Mouse (Mus musculus) layer of hippocampus, adult 6 months (tissue): ENCODE data around the gene Zfp418. TPM values are rescaled to one million over a fixed set of nuclear protein-coding genes. Genes with fewer than 3 reads are reported as not detected.

Experiments used
- long read RNA-seq, 2 experiments: library from polyadenylated mRNA; unstranded; transcript quantifications; one replicate each; pipeline ENCODE4 v2.0.0; 2019 to 2020
- polyA plus RNA-seq: library from polyadenylated mRNA; unstranded; fragments of <200 nt; fragmentation: Nextera tagmentation; gene quantifications from 2 replicates; pipeline ENCODE4 v1.2.3, GENCODE M21; 2021

Gene Zfp418
- polyA plus RNA-seq: 3.6 and 4.7 TPM in 2 replicates
- long read RNA-seq, experiment 1, transcript Zfp418-201 (4 exons, 2,725 nt): major isoform, 5 of 7 reads
- long read RNA-seq, experiment 1, partial matches to known transcripts: 0 of 7 reads
- long read RNA-seq, experiment 1, other reads (novel, unspliced or antisense): 2 of 7 reads
- long read RNA-seq, experiment 2, transcript Zfp418-201 (4 exons, 2,725 nt): major isoform, 19 of 21 reads
- long read RNA-seq, experiment 2, partial matches to known transcripts: 0 of 21 reads
- long read RNA-seq, experiment 2, other reads (novel, unspliced or antisense): 1 of 21 reads

GRCm38 (mm10) chr7:7171227-7172147 lies at the start of gene Zfp418:
Zfp418 (plus strand) TSS chr7:7171330.

GRCm38 (mm10) chr7:7136379-7136866 lies 34.7 kb upstream of the Zfp418 start, which contains the start of gene Zfp773:
Zfp773 (minus strand) TSS chr7:7136755.

GRCm38 (mm10) chr7:7209313-7210151 lies 38.4 kb downstream of the Zfp418 start, which contains the start of gene Zfp772:
Zfp772 (minus strand) TSS chr7:7209998.

Other genes with a start within 250 kb of the Zfp418 start
- not detected in 2 replicates for gene Aurkc, start 176.0 kb upstream of the Zfp418 start, polyA plus RNA-seq
- gene Zfp954, start 49.8 kb upstream of the Zfp418 start, polyA plus RNA-seq: 11.1 and 13.7 TPM in 2 replicates
- gene Zfp773, start 34.6 kb upstream of the Zfp418 start, polyA plus RNA-seq: 0.54 and 0.64 TPM in 2 replicates
- 4.3 and 4.7 TPM in 2 replicates for gene Zfp772, start 38.7 kb downstream of the Zfp418 start, polyA plus RNA-seq
- gene Vmn2r29, start 76.0 kb downstream of the Zfp418 start, polyA plus RNA-seq: 0.10 TPM in 1 of 2 replicates, not detected in the other
- gene Gm45844, start 107.0 kb downstream of the Zfp418 start, polyA plus RNA-seq: 8.3 and 10.7 TPM in 2 replicates
- gene Clcn4, start 129.5 kb downstream of the Zfp418 start, polyA plus RNA-seq: 143 and 168 TPM in 2 replicates
- 0.03 TPM in 1 of 2 replicates, not detected in the other for gene Vmn2r30, start 166.3 kb downstream of the Zfp418 start, polyA plus RNA-seq
- gene Gm45783, start 203.2 kb downstream of the Zfp418 start, polyA plus RNA-seq: 0.24 and 0.60 TPM in 2 replicates
- not detected in 2 replicates for gene Vmn2r31, start 228.4 kb downstream of the Zfp418 start, polyA plus RNA-seq